Mouse (Mus musculus) CD4-positive, CD25-positive, alpha-beta regulatory T cell, adult 9 weeks (primary cell): ENCODE measurements around the gene Gm13023. TPM values are rescaled to one million over a fixed set of nuclear protein-coding genes. Genes with fewer than 3 reads are reported as not detected.

Source experiments
- polyA plus RNA-seq: library from polyadenylated mRNA; unstranded; fragments of 100-300 nt; shearing (Covaris generic); gene quantifications from one replicate; pipeline ENCODE4 v1.2.1, GENCODE M21; 2017

The Gm13023 gene
- not detected for polyA plus RNA-seq

GRCm38 (mm10) chr4:143789052-143789451 is at the start of gene Gm13023:
Gene Gm13023, plus strand, starts transcription at chr4:143789352.

GRCm38 (mm10) chr4:143815993-143816392 is 26.8 kb downstream of the Gm13023 start, which contains the start of gene Gm13084:
Gene Gm13084, minus strand, starts transcription at chr4:143816093.

Other genes with a start within 250 kb of the Gm13023 start
- gene BC080695, start 237.7 kb upstream of the Gm13023 start, polyA plus RNA-seq: not detected
- not detected for gene Gm13057, start 237.6 kb upstream of the Gm13023 start, polyA plus RNA-seq
- not detected for gene Gm13083, start 174.3 kb upstream of the Gm13023 start, polyA plus RNA-seq
- gene Gm13088, start 132.1 kb upstream of the Gm13023 start, polyA plus RNA-seq: not detected
- gene Gm13089, start 86.6 kb upstream of the Gm13023 start, polyA plus RNA-seq: not detected
- not detected for gene Gm13078, start 69.9 kb upstream of the Gm13023 start, polyA plus RNA-seq
- gene Gm13084, start 26.7 kb downstream of the Gm13023 start, polyA plus RNA-seq: not detected
- not detected for gene Gm13103, start 57.1 kb downstream of the Gm13023 start, polyA plus RNA-seq
- gene Pramef6, start 111.0 kb downstream of the Gm13023 start, polyA plus RNA-seq: not detected
- not detected for gene Pramef25, start 161.7 kb downstream of the Gm13023 start, polyA plus RNA-seq
- gene Gm13101, start 177.6 kb downstream of the Gm13023 start, polyA plus RNA-seq: not detected
- gene Pramef17, start 205.0 kb downstream of the Gm13023 start, polyA plus RNA-seq: not detected